Mouse (Mus musculus) erythroid progenitor cell, adult 5-6 weeks (primary cell): Measurements from ENCODE around the gene 1810010D01Rik. TPM values are rescaled to one million over a fixed set of nuclear protein-coding genes. Genes with fewer than 3 reads are reported as not detected.

ENCODE experiments used
- ATAC-seq: replicated peaks from 2 replicates; pipeline ENCODE4 v1.8.0; 2016; ENCODE audit warnings: moderate number of reproducible peaks, mild to moderate bottlenecking, moderate TSS enrichment, inconsistent platforms; ENCODE audit not compliant: poor library complexity, low FRiP score, severe bottlenecking
- total RNA-seq, 2 experiments: library from RNA; stranded (forward) in 1 of 2; stranded (reverse) in 1 of 2; fragments of 150-400 nt in 1 of 2; fragments of 186-747, 209-891 nt in 1 of 2; gene quantifications; 2 replicates each; pipeline versions ENCODE4 v1.2.3 to v1.2.4; 2015 to 2017; ENCODE audit warnings: low replicate concordance in 2 of 2

Gene 1810010D01Rik
- total RNA-seq, 2 experiments from 2014 or later = not detected

- ATAC-seq = no peak
Observed at GRCm38 (mm10) chr7:145181376-145182034, 26.4 kb downstream of the 1810010D01Rik start.

DNA sequence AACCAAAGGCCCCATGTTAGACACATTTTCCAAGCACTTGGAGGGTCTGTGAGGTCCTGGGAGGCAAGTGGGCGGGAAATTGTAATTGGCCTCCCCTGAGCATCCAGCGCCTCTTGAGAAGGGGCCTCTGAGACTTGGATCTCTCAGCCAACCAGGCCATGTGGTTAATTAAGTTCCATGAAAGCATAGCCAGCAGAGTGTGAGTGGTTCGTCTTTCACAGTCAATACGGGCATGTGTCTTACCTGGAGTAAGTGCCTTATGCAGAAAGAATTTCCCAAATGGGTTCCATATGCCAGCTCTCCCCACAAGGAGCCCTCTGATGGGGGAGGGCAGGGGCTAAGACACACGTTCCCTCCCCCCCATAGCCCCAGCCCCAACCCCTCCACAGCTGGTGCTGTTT, 28.2 kb downstream of the 1810010D01Rik start:
- ATAC-seq = no peak

- no peak for ATAC-seq
Observed at GRCm38 (mm10) chr7:145176750-145177589, 30.9 kb downstream of the 1810010D01Rik start.

GRCm38 (mm10) chr7:145173563-145173962, 34.4 kb downstream of the 1810010D01Rik start:
- no peak for ATAC-seq

GRCm38 (mm10) chr7:145173116-145173515, 34.8 kb downstream of the 1810010D01Rik start:
- ATAC-seq = no peak

- no peak for ATAC-seq
Observed at GRCm38 (mm10) chr7:145169703-145170102, 38.2 kb downstream of the 1810010D01Rik start.

- ATAC-seq = no peak
Observed at GRCm38 (mm10) chr7:145159283-145160240, 48.4 kb downstream of the 1810010D01Rik start.

Other genes with a start within 250 kb of the 1810010D01Rik start
- 1.4 and 8.0 TPM in 2 replicates for gene Tpcn2, start 75.9 kb upstream of the 1810010D01Rik start, total RNA-seq (2015; ENCODE audit: low replicate concordance)
- gene Tpcn2, start 75.9 kb upstream of the 1810010D01Rik start, total RNA-seq (2017; ENCODE audit: low replicate concordance) = 3.2 TPM in 1 of 2 replicates, not detected in the other
- not detected in 2 replicates for gene Mrgprf, start 92.7 kb upstream of the 1810010D01Rik start, total RNA-seq (2015; ENCODE audit: low replicate concordance)
- gene Mrgprf, start 92.7 kb upstream of the 1810010D01Rik start, total RNA-seq (2017; ENCODE audit: low replicate concordance) = not detected in 2 replicates
- not detected in 2 replicates for gene Mrgprd, start 106.7 kb upstream of the 1810010D01Rik start, total RNA-seq (2015; ENCODE audit: low replicate concordance)
- not detected in 2 replicates for gene Mrgprd, start 106.7 kb upstream of the 1810010D01Rik start, total RNA-seq (2017; ENCODE audit: low replicate concordance)